Mouse (Mus musculus): ENCODE results near the gene Sh3gl1. TPM values are rescaled to one million over a fixed set of nuclear protein-coding genes. Genes with fewer than 3 reads are reported as not detected.
"Not testable (repeated sequence)": the region's sequence is repeated elsewhere in the genome, so short reads cannot be mapped to it uniquely, and the experiment has no call there.

Gene Sh3gl1
- 10 to 100 TPM; 41.3 to 44.0 TPM for total RNA-seq (2021)
- polyA plus RNA-seq (2012; rRNA removed): 66.4 and 70.6 TPM in 2 replicates
- long read RNA-seq, transcript Sh3gl1-201 (10 exons, 2,073 nt): major isoform, 53 of 59 reads
- long read RNA-seq, partial matches to known transcripts: 0 of 59 reads
- long read RNA-seq, other reads (novel, unspliced or antisense): 5 of 59 reads

- peak; percentile 99 for DNase-seq
These were observed at the start of gene Sh3gl1 for GRCm38 (mm10) chr17:56036176-56036900. Sh3gl1 (minus strand) TSS chr17:56036635.

- DNase-seq: no peak
These were observed 44.5 kb upstream of the Sh3gl1 start for GRCm38 (mm10) chr17:56080781-56081585.

DNA sequence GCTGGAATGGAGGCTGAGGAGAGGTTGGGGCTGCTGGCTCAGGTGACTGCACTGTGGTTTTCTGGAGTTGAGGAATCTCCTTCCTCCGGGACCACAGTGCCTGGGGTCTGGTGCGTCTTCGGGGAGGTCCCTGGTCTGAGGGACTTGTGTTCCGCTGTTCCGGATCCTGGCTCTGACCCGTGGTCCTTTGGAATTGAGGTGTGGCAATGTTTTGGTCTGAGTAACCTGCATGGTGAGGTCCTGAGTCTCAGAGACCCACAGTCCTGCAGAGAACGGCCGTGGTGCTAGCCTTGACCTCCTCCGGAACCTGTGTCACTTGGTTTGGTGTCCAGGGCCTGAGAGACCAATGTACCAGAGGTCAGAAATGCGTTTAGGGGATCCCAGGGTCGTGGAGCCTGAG, 43.5 kb upstream of the Sh3gl1 start:
- DNase-seq: no peak

- DNase-seq: peak; percentile 100
These were observed 42.7 kb upstream of the Sh3gl1 start, which contains the start of gene Hdgfl2 for GRCm38 (mm10) chr17:56078880-56079795. Hdgfl2 (plus strand) TSS chr17:56079634.

- not testable (repeated sequence) for DNase-seq
These were observed 41.9 kb upstream of the Sh3gl1 start for GRCm38 (mm10) chr17:56078361-56078760.

DNA sequence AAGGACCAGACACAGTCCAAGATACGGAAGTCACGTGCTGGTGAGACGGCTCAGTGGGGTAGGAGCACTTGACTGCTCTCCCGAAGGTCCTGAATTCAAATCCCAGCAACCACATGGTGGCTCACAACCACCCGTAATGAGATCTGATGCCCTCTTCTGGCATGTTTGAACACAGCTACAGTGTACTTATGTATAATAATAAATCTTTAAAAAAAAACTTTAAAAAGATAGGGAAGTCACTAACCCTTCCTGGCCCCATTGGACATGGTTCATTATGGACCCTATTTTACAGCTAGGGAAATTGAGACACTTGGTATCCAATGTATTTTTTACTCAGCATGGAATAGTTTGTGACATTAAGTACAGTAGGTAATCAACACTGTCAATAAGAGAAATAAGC, 41.1 kb upstream of the Sh3gl1 start:
- DNase-seq: no peak

DNA sequence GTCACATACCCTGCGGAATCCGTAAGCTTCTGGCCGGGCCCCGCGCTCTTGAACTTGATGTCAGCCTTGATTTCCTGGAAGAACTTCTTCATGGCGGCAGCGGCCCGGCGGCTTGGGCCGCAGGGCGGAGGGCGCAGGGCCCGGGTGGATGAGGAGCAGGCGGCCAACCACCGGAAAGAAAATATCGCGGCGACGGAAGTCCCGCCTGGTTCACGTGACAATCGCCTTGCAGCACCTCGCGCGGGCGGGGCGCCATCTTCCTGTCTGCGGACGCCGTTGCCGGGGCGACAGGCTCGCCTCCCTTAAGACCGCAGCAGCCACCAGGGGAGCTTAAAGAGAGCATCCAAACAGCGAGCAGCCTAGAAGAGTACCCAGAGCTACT, 38.4 kb upstream of the Sh3gl1 start, which contains the start of gene Ubxn6:
Gene Ubxn6 (minus strand): TSS at position 202 of the 382 bp plus-strand sequence.
- DNase-seq: peak; percentile 98

DNA sequence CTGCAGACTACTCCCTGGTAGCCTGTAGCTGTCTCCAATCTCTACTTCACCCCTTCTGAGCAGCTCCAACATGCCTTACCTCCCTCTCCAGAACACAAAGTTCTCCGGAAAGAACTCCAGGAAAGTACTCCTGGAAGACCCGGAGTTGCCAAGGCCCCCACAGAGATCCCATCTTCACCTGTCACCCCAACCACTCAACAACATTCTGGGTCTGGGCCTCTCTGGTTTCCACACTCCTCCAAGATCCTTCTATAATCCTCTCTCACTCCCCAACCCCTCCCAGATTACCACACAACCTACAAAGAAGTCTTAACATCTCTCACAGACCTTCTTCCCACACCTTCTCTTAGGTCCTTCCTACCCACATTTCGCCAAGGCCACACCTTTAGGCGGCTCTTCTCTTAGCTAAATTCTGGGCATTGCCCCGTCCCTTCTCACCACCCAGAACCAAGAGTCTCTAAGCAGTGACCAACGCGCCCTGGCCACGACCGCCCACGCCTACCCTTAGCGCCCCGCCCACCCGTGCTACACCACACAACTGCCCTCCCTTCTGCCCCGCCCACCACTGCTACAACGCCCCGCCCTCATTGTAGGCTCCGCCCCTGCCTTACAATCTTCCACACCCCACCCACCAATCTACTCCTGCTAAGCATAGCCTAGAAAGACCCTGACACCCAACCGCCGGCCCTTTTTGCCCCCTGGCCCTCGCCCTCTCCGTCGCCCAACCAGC, 37.8 kb upstream of the Sh3gl1 start:
- DNase-seq: peak; percentile 92

DNA sequence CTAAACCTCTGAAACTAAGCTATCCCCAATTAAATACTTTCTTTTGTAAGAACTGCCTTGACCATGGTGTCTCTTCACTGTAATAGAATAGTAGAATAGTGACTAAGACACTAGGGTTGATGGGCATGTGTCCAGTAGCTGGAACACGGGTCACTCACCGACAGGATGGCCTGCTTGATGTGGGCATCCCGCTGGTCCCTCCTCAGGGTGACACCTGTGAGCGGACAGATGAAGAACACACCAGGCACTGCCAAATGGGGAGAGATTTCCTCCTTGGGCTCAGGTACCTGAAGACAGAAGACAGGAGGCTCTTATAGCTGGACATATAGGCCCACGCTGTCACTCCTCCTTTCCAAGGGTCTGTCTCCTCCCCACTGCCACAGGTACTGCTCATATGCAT, 35.8 kb upstream of the Sh3gl1 start:
- DNase-seq: no peak

- no peak for DNase-seq
These were observed 34.7 kb upstream of the Sh3gl1 start for GRCm38 (mm10) chr17:56071126-56071525.

DNA sequence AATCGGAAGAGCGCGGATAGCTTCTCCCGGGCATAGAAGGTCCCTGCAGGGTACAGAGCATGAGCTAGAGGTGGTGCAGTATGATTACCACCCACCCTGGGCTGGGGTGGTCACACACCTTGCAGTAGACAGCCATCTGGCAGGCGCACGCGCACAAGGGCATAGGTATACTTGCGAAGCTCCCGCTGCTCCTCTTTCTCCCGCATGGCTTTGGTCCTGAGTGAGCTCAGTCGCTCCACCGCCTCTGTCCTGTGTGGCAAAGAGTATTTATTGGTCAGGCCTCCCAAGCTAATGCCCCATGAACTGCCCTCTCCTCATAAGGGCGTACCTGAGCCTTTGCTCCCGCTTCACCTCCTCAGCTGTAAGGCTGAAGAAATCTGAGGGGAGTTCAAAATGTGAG, 32.6 kb upstream of the Sh3gl1 start:
- DNase-seq: no peak

DNA sequence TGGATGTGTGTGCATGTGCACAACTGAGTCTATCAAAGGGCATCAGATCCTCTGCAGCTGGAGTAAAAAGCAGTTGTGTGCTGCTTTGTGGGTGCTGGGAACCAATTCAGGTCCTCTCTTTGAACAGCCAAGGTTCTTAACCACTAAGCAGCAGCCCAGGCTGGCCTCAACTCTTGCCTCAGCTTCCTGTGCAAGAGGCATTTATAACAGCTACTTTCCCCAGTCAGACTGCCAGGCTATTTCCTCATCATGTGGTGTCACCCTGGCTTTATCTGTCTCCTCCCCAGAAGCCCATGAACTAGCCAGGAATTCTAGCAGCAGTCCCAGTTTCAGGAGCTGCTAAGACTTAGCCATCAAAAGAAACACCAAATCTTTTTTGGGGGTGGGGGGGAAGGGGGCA, 30.0 kb upstream of the Sh3gl1 start:
- no peak for DNase-seq

GRCm38 (mm10) chr17:56065715-56066114, 29.3 kb upstream of the Sh3gl1 start:
- not testable (repeated sequence) for DNase-seq

DNA sequence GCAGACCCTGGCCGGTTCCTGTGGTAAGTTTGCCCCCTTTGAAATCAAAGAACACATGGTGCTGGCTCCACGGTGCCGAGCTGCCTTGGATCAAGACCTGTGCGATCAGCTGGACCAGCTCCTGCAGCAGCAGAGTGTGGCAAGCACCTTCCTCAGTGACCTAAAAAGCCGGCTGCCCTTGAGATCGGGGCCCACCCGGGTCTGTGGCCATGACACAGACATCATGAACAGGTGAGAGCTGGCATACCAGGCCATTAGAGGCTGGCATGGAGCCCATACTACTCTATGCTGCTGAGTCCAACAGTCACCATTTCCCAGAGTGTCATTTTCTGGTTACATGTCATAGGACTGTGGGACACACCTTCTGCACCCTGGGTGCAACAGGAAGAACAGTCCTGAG, 25.6 kb upstream of the Sh3gl1 start:
- DNase-seq: no peak

GRCm38 (mm10) chr17:56057381-56058120, 21.1 kb upstream of the Sh3gl1 start:
- no peak for DNase-seq

- DNase-seq: no peak
These were observed 19.7 kb upstream of the Sh3gl1 start for GRCm38 (mm10) chr17:56055945-56056678.

- no peak for DNase-seq
These were observed 18.5 kb upstream of the Sh3gl1 start for GRCm38 (mm10) chr17:56054938-56055337.

DNA sequence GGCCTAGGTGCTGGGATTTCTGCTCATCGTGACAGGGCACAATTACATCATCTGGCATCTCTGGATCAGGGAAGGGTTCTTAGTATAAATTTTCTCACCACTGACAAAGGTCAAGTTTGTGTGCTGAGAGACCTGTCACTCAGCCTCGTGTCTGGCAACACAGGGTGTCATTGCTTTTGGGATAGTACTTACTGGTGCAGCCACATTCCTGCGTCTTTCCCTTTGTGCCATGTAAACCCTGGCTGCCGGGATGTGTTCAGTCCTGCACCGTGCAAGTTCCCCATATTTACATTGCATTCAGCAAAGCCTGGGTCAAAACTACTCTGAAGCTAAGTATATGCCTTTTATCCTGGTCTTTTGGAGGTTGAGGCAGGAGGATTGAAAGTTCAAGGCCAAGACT, 14.9 kb upstream of the Sh3gl1 start:
- no peak for DNase-seq

- DNase-seq: no peak
These were observed 4.4 kb upstream of the Sh3gl1 start for GRCm38 (mm10) chr17:56040857-56041163.

All from adrenal gland, adult 2 months (tissue).